Mouse (Mus musculus): Measurements from ENCODE around the gene Zfp60. TPM values are rescaled to one million over a fixed set of nuclear protein-coding genes. Genes with fewer than 3 reads are reported as not detected.

The Zfp60 gene
- 1 to 10 TPM; 2.7 to 3.6 TPM for total RNA-seq (2023)

DNA sequence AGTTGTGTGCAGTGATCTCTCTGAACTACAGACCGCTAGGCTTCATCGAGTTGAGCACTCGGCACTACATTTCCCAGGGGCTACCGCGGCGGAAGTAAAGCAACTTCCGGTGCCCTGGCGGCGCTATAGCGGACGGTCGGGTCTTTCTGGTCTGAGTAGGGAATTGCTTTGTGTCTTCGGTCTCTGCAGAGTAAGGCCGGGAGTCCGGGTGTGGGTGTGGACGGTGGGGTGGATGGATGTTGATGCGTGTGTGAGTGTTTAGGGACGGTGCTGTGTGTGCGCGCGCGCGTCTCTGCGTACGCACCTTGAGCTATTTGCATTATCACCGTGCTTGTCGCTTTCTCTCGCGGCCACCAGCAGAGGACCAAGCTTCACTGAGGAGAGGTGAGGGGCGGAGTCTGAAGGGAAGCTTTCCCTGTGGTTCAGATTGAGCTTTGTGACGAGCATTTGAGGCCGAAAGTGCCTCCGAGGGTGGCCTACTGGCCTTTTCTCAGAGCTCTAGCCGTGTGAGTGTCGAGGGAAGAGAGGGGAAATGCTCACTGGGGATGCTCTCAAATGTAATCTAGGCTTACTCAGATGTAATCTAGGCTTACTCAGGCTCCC, at the start of gene Zfp60:
Gene Zfp60, plus strand, starts transcription at position 109 of the 603 bp plus-strand sequence.

DNA sequence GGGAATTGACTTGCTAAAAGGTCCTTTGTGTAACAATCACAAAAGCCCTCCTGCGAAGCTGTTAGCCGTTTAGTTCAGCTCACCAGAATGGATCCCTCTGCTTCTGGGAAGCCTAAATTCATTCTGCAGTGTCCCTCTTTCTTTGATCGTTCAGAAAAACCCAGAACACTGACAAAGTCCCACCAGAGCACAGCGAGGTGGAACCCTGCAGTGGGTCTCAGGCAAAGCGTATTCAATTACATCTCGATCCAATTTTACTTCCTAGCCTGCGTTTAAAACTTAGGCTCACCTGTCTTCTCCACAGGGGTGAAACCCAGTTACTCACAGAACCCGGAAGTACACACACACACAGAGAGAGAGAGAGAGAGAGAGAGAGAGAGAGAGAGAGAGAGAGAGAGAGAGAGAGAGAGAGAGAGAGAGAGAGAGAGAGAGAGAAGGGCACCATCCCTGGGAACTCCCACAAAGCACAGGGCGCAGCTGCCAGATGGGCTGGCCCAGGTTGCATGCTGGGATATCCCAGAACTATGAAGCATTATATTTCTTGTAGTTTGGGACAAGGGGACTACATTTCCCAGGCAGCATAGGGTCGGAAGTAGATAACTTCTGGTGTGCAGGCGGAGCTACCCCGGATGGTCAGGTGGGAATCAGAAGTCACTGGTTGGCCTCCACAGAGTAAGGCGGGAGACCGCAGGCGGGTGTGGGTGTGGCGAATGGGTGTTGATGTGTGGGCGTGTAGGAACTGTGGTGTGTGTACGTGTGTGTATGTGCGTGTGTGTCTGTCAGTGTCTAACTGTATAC, 42.2 kb upstream of the Zfp60 start, which contains the start of gene Zfp607b:
Gene Zfp607b, plus strand, starts transcription at position 526 of the 798 bp plus-strand sequence.

Other genes with a start within 250 kb of the Zfp60 start
- gene Sertad1, start 244.5 kb upstream of the Zfp60 start, total RNA-seq (2023) = 10 to 100 TPM; 43.3 to 43.4 TPM
- under 1 TPM; 0.68 to 0.80 TPM for gene Prx, start 232.1 kb upstream of the Zfp60 start, total RNA-seq (2023)
- under 1 TPM in 1 of 2 experiments, not detected in 1; 0.36 TPM for gene Hipk4, start 208.1 kb upstream of the Zfp60 start, total RNA-seq (2023)
- 10 to 100 TPM; 19.5 to 22.3 TPM for gene Pld3, start 178.2 kb upstream of the Zfp60 start, total RNA-seq (2023)
- 10 to 100 TPM; 12.4 to 13.8 TPM for gene 2310022A10Rik, start 178.2 kb upstream of the Zfp60 start, total RNA-seq (2023)
- gene Akt2, start 139.8 kb upstream of the Zfp60 start, total RNA-seq (2023) = 100 to 1,000 TPM; 109 to 111 TPM
- not detected for gene Ttc9b, start 77.5 kb upstream of the Zfp60 start, total RNA-seq (2023)
- 1 to 10 TPM; 4.9 to 6.5 TPM for gene Map3k10, start 56.8 kb upstream of the Zfp60 start, total RNA-seq (2023)
- gene Zfp607b, start 42.0 kb upstream of the Zfp60 start, total RNA-seq (2023) = under 1 TPM; 0.13 to 0.51 TPM
- 1 to 10 TPM; 4.2 to 4.8 TPM for gene Zfp626, start 75.8 kb downstream of the Zfp60 start, total RNA-seq (2023)
- gene Zfp59, start 107.2 kb downstream of the Zfp60 start, total RNA-seq (2023) = 1 to 10 TPM in 1 of 2 experiments, under 1 TPM in 1; 0.73 to 1.3 TPM
- gene Zfp607a, start 126.1 kb downstream of the Zfp60 start, total RNA-seq (2023) = 1 to 10 TPM; 3.4 to 4.7 TPM
- gene Zfp974, start 198.1 kb downstream of the Zfp60 start, total RNA-seq (2023) = 1 to 10 TPM; 1.9 to 3.4 TPM
- gene Zfp780b, start 247.8 kb downstream of the Zfp60 start, total RNA-seq (2023) = 1 to 10 TPM; 4.6 to 5.3 TPM